In genomic region chr5:35024975-35025374, GRCm38 (mm10) we compare ENCODE assay signal across 9 mouse cellular contexts. TPM values are rescaled to one million over a fixed set of nuclear protein-coding genes. Genes with fewer than 3 reads are reported as not detected.
DNase-seq lines count a peak whose midpoint lies in the region; ATAC-seq and TF ChIP-seq lines count a peak whose summit lies in the region.
"Had no signal": no experiment of that assay in that cellular context is flagged by ENCODE, and none has a peak within 500 bp of the region (broad histone marks: within the 10 kb centered on the region; RNA-seq: fewer than 3 reads in every experiment).

No protein-coding gene starts in this region.

- H3K27ac ChIP-seq in midbrain, embryonic 10.5 days (replicated peaks) = no peak overlapping the region
- H3K27ac ChIP-seq in midbrain, embryonic 16.5 days (ENCODE audit: low read length) = no peak overlapping the region
- H3K27ac ChIP-seq in liver, embryonic 16.5 days (ENCODE audit: low read length) = no peak overlapping the region
- H3K27ac ChIP-seq: limb, embryonic 13.5 days had no signal

- peak; percentile 71 for TF ChIP-seq CTCF in brain, embryonic 14.5 days (IDR thresholded peaks at IDR 0.05; ENCODE audit: borderline replicate concordance, extremely low read depth, insufficient read depth, insufficient read length)

- H3K9me3 ChIP-seq in midbrain, embryonic 10.5 days (replicated peaks) = no peaks in the 10 kb centered on the region
- no peaks in the 10 kb centered on the region for H3K9me3 ChIP-seq in midbrain, embryonic 16.5 days (replicated peaks; ENCODE audit: control insufficient read depth, low read length, poor library complexity, severe bottlenecking)
- no peaks in the 10 kb centered on the region for H3K9me3 ChIP-seq in liver, embryonic 16.5 days (replicated peaks; ENCODE audit: control insufficient read depth, low read length)
- H3K9me3 ChIP-seq: limb, embryonic 13.5 days had no signal

- H3K4me1 ChIP-seq in midbrain, embryonic 10.5 days = peaks cover 17% of the 10 kb centered on the region
- H3K4me1 ChIP-seq in midbrain, embryonic 16.5 days (ENCODE audit: control insufficient read depth, insufficient read depth, low read length) = 0 out of 2 replicates have a peak, but pooled peaks cover 3% of the 10 kb centered on the region
- no peaks in the 10 kb centered on the region for H3K4me1 ChIP-seq in liver, embryonic 16.5 days (ENCODE audit: control insufficient read depth, low read depth, low read length)

- no peak overlapping the region for H3K4me2 ChIP-seq in midbrain, embryonic 16.5 days (ENCODE audit: low read length)
- H3K4me2 ChIP-seq in liver, embryonic 16.5 days (ENCODE audit: low read depth, low read length) = no peak overlapping the region
- H3K4me2 ChIP-seq: limb, embryonic 13.5 days had no signal

- ATAC-seq in midbrain, embryonic 16.5 days = no peak
- peak; percentile 27; the same call in 1 of the 2 replicates for ATAC-seq in liver, embryonic 16.5 days (ENCODE audit: low read depth)

- no peak overlapping the region for H3K9ac ChIP-seq in midbrain, embryonic 16.5 days (ENCODE audit: low read depth, low read length)
- H3K9ac ChIP-seq in liver, embryonic 16.5 days (ENCODE audit: low read depth, low read length) = no peak overlapping the region
- H3K9ac ChIP-seq: limb, embryonic 13.5 days had no signal

- no peak for TF ChIP-seq POLR2A in brain, embryonic 14.5 days (IDR thresholded peaks at IDR 0.05; ENCODE audit: borderline replicate concordance, extremely low read depth, insufficient read depth, insufficient read length, poor library complexity, severe bottlenecking)

- 26% methylated on average over 2 of the region's 2 CpGs for WGBS in midbrain, embryonic 10.5 days
- WGBS in midbrain, embryonic 16.5 days = 26% methylated on average over 2 of the region's 2 CpGs
- WGBS in liver, embryonic 16.5 days (ENCODE audit: insufficient replicate concordance) = 17% methylated on average over 2 of the region's 2 CpGs

- no peak overlapping the region for H3K4me3 ChIP-seq in midbrain, embryonic 10.5 days
- H3K4me3 ChIP-seq in midbrain, embryonic 16.5 days (ENCODE audit: low read depth, low read length) = no peak overlapping the region
- H3K4me3 ChIP-seq in liver, embryonic 16.5 days (ENCODE audit: low read depth, low read length) = no peak overlapping the region
- H3K4me3 ChIP-seq: limb, embryonic 13.5 days had no signal

- peak; percentile 51 for DNase-seq in midbrain, embryonic 10.5 days (ENCODE audit: low spot score)
- DNase-seq in brain, embryonic 14.5 days (ENCODE audit: low read depth) = peak; percentile 49
- peak; percentile 44 to 45 for DNase-seq in frontal cortex, postnatal 25 days (ENCODE audit: low spot score in 2 of 2)
- peak; percentile 50 to 66 for DNase-seq in kidney, adult 8-10 months
- peak; percentile 28 for DNase-seq in ovary, adult 18-20 months (ENCODE audit: low spot score)
- no peak for DNase-seq in yolk sac, embryonic 10.5 days (ENCODE audit: low spot score)

- no peaks in the 10 kb centered on the region for H3K27me3 ChIP-seq in midbrain, embryonic 10.5 days (ENCODE audit: low read depth, poor library complexity, severe bottlenecking)
- H3K27me3 ChIP-seq in midbrain, embryonic 16.5 days (ENCODE audit: control insufficient read depth, insufficient read depth, low read depth, low read length) = no peaks in the 10 kb centered on the region
- no peaks in the 10 kb centered on the region for H3K27me3 ChIP-seq in liver, embryonic 16.5 days (ENCODE audit: control insufficient read depth, insufficient read depth, low read depth, low read length)
- H3K27me3 ChIP-seq: limb, embryonic 13.5 days had no signal

- peaks cover 100% of the 10 kb centered on the region for H3K36me3 ChIP-seq in midbrain, embryonic 10.5 days
- H3K36me3 ChIP-seq in midbrain, embryonic 16.5 days (ENCODE audit: control insufficient read depth, insufficient read depth, low read length) = peaks cover 30% of the 10 kb centered on the region
- peaks cover 33% of the 10 kb centered on the region for H3K36me3 ChIP-seq in liver, embryonic 16.5 days (ENCODE audit: control insufficient read depth, insufficient read depth)

RNA-seq across cellular contexts. Expression of gene Hgfac, which starts 16.3 kb away (rescaled TPM):
- polyA plus RNA-seq in midbrain, embryonic 10.5 days (2016; fragmentation: Nextera tagmentation; extraction: Ambion mirVana) = 0.28 and 0.53 TPM in 2 replicates
- polyA plus RNA-seq in midbrain, embryonic 16.5 days (2015; fragmentation: Nextera tagmentation; extraction: Ambion mirVana) = 0.16 and 0.31 TPM in 2 replicates
- 2.8 and 3.5 TPM in 2 replicates for polyA plus RNA-seq in brain, embryonic 14.5 days (2012; rRNA removed)
- polyA plus RNA-seq in liver, embryonic 16.5 days (2015; fragmentation: Nextera tagmentation; extraction: Ambion mirVana) = 214 and 277 TPM in 2 replicates

RNA-seq across cellular contexts. Expression of gene Dok7, which starts 31.6 kb away (rescaled TPM):
- polyA plus RNA-seq in midbrain, embryonic 10.5 days (2016; fragmentation: Nextera tagmentation; extraction: Ambion mirVana) = 0.27 and 0.42 TPM in 2 replicates
- polyA plus RNA-seq in midbrain, embryonic 16.5 days (2015; fragmentation: Nextera tagmentation; extraction: Ambion mirVana) = 8.2 and 10.4 TPM in 2 replicates
- polyA plus RNA-seq in brain, embryonic 14.5 days (2012; rRNA removed) = 9.2 and 10.2 TPM in 2 replicates
- 0.08 and 0.19 TPM in 2 replicates for polyA plus RNA-seq in liver, embryonic 16.5 days (2015; fragmentation: Nextera tagmentation; extraction: Ambion mirVana)

Comparison
In these comparisons a context has a peak if more than half of its experiments do, and no peak if none do; other contexts are left out.
1. RNA of gene Hgfac, which starts 16.3 kb away (polyA plus RNA-seq): 214 to 277 TPM in liver, embryonic 16.5 days; 2.8 to 3.5 TPM in brain, embryonic 14.5 days, 0.28 to 0.53 TPM in midbrain, embryonic 10.5 days and 0.16 to 0.31 TPM in midbrain, embryonic 16.5 days; every median in the first group is over 10 times any median in the second.